Mouse (Mus musculus) bone marrow, adult 2 months (tissue): ENCODE results near the gene Olfr1065.
"Not testable (repeated sequence)": the region's sequence is repeated elsewhere in the genome, so short reads cannot be mapped to it uniquely, and the experiment has no call there.

Experiments
- CTCF ChIP-seq: fragments of 200-500 bp; IDR thresholded peaks from 2 replicates; pipeline ENCODE4 v1.5.1; 2011; ENCODE audit warnings: low read length, control low read depth; ENCODE audit not compliant: control insufficient read depth, insufficient read depth
- POLR2A ChIP-seq: fragments of 200-500 bp; IDR thresholded peaks from 2 replicates; pipeline ENCODE4 v1.6.1; 2011; ENCODE audit warnings: low read depth, mild to moderate bottlenecking, control low read depth, low read length, borderline replicate concordance; ENCODE audit not compliant: control insufficient read depth

GRCm38 (mm10) chr2:86428511-86428910, 21.9 kb downstream of the Olfr1065 start:
- not testable (repeated sequence) for TF ChIP-seq POLR2A, CTCF
